Mouse (Mus musculus): Measurements from ENCODE around the gene Ttl. TPM values are rescaled to one million over a fixed set of nuclear protein-coding genes. Genes with fewer than 3 reads are reported as not detected.
A peak's percentile ranks its signal among the peaks of the same experiment; 100 is the strongest.

Ttl gene
- total RNA-seq (2021), result 10 to 100 TPM; 20.0 to 22.7 TPM
- long read RNA-seq, experiment 1, full-length matches to known transcripts, result 10 of 15 reads
- long read RNA-seq, experiment 1, partial matches to known transcripts, result 3 of 15 reads
- long read RNA-seq, experiment 1, other reads (novel, unspliced or antisense), result 2 of 15 reads
- long read RNA-seq, experiment 2, full-length matches to known transcripts, result 2 of 6 reads
- long read RNA-seq, experiment 2, partial matches to known transcripts, result 1 of 6 reads
- long read RNA-seq, experiment 2, other reads (novel, unspliced or antisense), result 3 of 6 reads

DNA sequence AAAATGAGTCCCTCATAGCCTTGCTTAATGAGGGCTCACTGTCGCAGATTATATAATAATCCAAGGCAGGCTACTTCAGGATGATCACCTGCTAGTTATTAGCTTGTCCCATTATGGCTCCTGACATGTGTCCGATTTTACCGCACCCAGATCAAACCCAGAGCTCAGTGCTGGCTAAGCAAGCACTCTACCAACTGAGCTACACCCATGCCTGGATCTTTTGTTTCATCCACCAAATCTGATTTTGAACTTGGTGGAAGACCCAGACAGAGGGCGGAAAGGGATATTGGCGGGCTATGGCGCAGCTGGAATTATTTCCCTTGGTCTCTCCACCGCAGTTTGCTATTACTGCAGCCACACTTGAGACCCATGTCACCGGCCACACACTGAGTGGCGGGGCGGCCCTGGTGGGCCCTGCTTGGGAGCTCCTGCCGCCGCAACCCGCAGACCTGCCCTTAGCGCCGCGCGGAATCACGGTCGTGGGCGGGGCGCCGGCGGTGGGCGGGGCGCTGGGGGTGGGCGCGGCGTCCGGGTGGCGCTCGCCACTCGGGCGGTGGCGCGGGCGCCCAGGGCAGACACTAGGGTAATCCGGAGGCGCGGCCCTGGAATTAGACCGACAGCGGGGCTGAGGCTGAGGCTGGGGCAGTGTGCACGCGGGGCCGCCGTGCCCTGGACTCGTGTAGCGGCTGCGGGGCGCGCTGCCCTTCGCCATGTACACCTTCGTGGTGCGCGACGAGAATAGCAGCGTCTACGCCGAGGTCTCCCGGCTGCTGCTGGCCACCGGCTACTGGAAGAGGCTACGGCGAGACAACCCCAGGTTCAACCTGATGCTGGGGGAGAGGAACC is at the start of gene Ttl:
Ttl (plus strand) TSS at position 506 of the 846 bp plus-strand sequence.
- DNase-seq, result peak; percentile 84 to 87

DNA sequence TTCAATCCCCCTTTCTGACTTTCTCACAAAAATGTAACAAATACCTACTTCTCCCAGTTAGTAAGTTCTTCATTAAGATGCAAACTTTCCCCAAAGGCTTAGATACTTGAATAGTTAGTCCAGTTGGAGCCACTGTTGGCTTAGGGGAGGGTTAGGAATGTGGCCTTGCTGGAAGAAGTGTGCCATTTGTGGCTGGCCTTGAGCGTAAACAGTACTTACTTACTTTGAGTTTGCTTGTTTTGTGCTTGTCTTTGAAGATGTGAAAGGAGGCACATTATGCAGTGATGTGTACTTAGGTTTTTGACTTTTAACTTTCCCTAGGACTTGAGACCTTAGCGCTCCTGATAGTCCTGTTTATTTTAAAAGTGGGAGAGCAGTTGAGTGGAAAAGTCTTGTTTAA is 45.6 kb upstream of the Ttl start:
- no peak for DNase-seq

DNA sequence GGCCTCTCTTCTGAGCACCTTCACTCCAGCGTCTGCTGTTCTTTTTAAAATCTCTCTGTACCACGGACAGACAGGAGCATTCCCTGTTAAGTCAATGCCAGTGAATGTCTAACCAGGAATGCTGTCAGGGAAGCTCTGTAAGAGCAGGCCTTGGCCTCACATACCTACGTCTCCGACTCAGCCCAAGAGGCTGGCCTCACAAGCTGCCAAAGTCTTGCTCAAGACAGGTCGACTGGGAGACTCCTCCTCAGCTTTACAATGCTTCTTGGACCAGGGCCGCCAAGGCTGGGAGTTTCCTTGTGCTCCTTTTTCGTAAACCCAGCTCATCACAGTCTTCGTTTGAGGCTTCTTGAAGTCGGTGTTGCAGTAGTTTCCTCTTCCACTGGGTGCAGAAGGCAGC is 40.9 kb upstream of the Ttl start:
- peak in 1 of 2 experiments; percentile 14 for DNase-seq

DNA sequence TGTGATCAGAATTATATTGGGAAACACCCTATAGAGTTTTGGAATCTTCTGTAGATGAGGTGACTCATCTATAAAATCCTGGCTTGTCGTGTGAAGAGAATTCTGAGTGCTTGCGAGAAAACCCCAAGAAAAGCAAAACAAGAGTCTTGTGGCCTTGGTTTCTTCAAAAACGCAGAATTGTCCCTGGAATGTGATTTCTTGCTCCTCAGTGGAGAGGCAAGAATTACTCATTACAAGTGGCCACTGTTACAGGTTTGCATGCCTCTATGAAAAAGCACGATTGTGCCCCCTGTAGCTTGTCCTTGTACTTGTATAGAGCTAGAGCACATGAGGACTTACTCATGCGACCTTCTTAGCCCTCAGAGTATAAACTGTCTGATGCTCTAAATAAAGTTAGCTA is 30.4 kb upstream of the Ttl start:
- no peak for DNase-seq

- DNase-seq, result peak in 1 of 2 experiments; percentile 9
Measured at GRCm38 (mm10) chr2:129038426-129038936, 27.3 kb upstream of the Ttl start.

- DNase-seq, result no peak
Measured at GRCm38 (mm10) chr2:129038937-129039631, 26.7 kb upstream of the Ttl start.

DNA sequence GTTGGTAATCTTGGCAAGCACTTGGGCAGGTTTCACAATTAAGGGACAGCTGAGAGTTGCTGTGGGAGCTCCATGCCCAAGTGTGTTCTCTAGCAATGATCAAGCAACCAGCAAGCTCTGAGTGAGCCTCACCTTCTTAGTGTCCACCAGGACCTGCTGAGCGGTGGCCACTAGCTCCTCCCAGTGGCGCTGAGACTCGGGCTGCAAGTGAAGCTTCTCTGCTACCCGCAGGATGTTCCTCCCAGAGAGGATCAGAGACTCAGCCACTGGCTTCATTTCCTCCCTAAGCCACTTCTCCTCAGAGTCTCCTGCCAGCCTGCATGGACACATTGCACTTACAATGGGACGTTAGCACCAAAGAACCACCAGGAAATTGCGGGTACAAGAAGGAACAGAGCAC is 25.2 kb upstream of the Ttl start:
- no peak for DNase-seq

DNA sequence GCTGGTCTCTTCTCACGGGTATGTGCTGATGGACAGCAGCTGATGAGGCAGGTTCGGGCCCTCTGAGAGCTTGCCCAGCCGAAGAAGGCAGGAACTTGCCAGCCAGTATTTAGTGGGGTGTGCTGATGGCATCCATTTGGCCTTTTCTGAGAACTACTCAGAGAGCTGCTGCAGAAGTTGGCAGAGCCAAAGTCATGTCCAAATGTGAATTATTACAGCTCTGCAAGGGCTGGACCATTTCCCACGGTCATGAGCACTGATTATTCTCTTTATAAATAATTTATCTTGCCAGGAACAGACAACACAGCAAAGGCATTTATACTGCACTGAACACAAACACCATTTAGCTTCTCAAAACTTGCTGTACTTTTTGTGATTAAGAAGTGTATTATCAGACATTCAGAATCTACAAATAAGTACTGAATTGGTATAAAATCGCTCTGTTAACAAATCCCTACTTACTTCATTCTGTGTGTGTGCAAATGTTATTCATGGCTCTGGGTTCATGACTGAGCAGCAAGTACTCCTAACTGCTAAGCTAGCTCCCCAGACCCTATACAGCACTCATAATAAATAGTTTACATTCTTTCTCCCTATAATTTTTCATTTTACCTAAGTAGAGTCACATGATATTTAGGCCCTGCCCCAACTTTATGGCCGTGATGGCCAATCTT is 19.4 kb upstream of the Ttl start:
- DNase-seq, result peak; percentile 31 to 58

DNA sequence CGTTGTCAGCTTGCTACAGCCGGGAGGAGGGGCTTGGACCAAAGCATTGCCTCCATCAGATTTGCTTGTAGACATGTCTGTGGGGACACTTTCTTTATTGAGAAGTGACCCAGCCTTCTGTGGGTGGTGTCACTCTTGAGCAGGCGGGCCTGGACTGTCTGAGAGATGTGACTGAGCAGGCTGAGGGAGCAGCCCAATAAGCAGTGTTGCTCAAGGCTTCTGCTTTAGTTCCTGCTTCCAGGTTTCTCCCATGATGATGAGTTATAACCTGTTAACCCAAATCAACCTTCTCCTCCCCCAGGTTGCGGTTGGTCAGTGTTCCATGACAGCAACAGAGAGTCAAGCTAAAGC is 18.9 kb upstream of the Ttl start:
- no peak for DNase-seq

DNA sequence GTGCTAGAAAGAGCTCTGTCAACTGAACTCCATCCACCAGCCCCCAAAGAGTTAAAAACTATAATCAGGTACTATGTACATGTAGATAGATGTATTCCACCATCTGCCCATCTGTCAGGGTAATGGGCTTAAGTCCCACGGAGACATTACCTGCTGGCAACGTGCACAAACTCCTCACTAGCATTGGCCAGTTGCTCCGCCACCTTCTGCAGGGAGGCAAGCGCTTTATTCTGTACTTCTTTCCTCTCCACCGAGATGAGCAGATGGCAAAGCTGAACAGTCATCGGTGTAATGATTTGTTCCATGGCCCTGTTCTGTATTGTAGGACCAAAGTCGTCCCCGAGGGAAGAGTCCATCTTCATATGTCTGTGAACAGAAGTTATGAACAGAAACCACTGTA is 17.9 kb upstream of the Ttl start, which contains the start of gene Vinac1:
Vinac1 (minus strand) TSS at position 362 of the 400 bp plus-strand sequence.
- no peak for DNase-seq

- no peak for DNase-seq
Measured at GRCm38 (mm10) chr2:129052451-129052983, 13.2 kb upstream of the Ttl start.

GRCm38 (mm10) chr2:129055741-129056140 is 10.0 kb upstream of the Ttl start:
- no peak for DNase-seq

DNA sequence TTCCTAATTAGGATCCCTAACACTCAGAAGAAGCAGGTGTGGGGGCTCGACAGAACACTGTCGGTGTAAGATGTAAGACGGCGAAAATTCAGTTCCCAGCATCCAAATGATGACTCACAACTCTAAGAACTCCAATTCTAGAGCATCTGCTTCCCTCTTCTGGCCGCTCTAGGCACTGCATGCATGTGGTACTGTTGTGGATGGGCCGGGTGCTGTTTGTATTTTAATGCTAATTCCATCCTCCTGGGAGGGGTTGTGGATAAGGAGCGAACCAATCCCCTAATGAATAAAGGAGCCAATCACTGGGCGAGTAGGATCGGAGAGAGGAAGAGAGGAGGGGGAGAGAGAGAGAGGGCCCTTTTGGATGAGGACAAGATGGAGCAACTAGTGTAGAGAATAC is 9.1 kb upstream of the Ttl start:
- peak in 1 of 2 experiments; percentile 45 for DNase-seq

DNA sequence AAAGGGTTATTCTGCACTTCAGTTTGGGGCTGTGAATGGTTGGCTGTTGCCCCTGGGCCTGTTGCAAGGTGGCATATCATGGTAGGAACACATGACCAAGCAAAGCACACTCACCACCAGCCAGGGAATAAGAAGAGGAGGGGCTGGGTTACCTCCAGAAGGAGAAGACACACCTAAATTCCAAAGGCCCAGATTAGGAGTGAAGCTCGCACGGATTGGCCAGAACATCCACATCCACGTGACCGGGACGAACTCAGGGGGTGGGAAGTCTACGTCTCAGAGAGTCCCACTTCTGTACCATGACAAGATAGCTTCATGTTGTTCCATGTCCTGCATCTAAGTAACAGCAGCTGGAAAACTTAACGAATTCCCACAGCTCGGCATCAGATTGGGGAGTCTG is 8.5 kb upstream of the Ttl start:
- no peak for DNase-seq

DNA sequence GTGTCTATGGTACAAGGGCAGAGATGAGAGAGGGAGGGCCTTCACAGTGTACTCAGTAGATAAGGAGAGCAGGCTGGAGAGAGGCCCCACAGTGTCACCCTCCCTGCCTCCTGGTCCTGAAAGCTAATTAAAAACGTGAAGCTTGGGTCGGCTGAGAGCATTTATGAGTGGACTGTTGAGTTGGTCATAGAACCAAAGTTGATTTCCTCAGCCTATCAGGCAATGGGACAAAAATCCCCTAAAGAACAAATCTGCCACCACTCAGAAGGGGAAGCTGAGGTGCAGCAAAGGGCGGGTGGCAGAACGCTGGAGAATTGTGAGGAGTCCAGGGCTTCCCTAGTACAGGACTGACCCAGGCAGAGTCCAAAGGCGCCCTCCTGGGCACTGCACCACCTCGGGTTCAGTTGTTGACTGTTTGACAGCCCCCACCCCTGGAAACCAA is 7.8 kb upstream of the Ttl start:
- DNase-seq, result no peak

DNA sequence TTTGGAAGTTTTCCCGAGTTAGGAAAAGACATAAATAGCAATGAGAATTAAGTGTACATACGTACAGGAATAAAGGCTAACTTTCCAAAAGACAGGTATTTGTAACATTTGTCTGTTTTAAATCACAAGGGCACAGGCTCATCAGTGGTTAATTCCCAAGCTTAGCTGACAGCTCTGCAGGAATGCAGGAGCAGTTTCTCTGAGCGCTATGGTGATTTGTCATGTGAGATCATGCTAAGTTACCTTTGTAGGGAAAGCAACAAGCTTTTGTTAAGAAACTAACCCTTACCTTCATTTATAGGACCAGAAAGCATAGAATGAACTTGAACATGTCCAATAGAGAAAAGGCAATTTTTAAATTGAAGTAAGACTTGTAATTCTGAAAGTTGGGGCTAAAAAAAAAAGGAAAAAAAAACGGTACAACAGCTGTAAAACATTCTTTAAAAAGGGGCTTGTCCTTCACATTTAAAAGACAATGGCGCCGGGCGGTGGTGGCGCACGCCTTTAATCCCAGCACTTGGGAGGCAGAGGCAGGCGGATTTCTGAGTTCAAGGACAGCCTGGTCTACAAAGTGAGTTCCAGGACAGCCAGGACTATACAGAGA is 4.2 kb upstream of the Ttl start:
- no peak for DNase-seq

GRCm38 (mm10) chr2:129066326-129066725 is 584 bp downstream of the Ttl start:
- DNase-seq, result peak; percentile 59 to 61

- DNase-seq, result no peak
Measured at GRCm38 (mm10) chr2:129070296-129070695, 4.6 kb downstream of the Ttl start.

GRCm38 (mm10) chr2:129078313-129078712 is 12.6 kb downstream of the Ttl start:
- peak in 1 of 2 experiments; percentile 37 for DNase-seq

DNA sequence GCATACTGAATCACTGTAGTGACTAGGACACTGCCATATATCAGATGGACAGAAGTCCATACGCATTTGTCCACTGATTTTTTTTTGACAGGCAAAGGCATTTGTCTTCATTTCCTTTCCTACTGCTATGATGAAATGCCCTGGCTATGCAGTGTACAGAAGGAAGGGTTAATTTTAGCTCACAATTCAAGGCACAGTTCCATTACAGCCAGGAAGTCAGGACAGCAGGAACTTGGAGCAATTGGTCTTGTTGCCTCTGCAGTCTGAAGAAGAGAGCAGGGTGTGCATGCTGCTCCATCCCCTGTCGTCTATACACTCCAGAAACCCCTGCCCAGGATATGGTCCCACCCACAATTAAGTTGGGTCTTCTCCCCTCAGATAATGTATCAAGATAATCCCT is 13.5 kb downstream of the Ttl start:
- DNase-seq, result no peak

GRCm38 (mm10) chr2:129081097-129081496 is 15.4 kb downstream of the Ttl start:
- no peak for DNase-seq

Measured in heart, adult 18-20 months (tissue).